Mouse (Mus musculus): Measurements from ENCODE around the gene Cdh22. TPM values are rescaled to one million over a fixed set of nuclear protein-coding genes. Genes with fewer than 3 reads are reported as not detected.
A peak's percentile ranks its signal among the peaks of the same experiment; 100 is the strongest.

The Cdh22 gene
- total RNA-seq, 2 experiments from 2014 or later, result 0.26 to 0.42 TPM

GRCm38 (mm10) chr2:165211426-165212079 is 23.1 kb downstream of the Cdh22 start:
- DNase-seq (ENCODE audit: low spot score in 2 of 2), result no peak

GRCm38 (mm10) chr2:165210948-165211347 is 23.7 kb downstream of the Cdh22 start:
- no peak for DNase-seq (ENCODE audit: low spot score in 2 of 2)

DNA sequence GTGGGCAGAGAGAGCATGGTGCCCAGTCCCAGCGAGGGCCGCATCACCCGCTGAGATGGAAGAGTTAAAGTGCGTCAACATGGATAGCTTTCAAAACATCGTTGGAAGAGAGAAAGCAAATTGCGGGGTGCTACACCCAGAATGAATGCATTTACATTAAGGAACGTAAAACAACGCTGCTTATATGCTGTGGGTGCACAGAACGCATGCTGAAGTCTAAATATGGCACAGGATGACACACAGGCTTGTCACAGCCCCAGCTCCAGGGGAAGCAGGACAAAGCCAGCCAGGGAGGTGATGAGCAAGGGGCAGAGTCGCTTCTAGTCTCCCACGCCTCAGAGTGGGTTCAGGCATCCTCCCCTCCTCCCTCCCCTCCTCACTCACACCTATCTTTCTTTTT is 27.0 kb downstream of the Cdh22 start:
- DNase-seq (ENCODE audit: low spot score in 2 of 2), result no peak

DNA sequence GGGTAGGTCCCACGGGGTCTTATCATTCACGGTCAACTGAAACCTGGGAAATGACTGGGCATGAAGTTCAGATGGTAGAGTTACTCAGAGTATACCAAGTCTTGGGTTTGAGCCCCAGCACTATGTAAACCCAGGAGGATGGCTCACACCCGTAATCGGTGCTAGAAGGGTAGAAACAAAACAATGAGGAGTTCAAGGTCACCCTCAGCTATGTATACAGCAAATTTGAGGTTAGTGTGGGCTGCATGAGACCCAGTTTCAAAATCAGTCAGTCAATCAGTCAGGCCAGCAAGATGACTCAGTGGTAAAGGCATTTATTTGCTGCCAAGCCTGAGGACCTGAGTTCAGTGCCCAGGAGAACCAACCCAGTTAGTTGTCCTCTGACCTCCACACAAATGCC is 27.6 kb downstream of the Cdh22 start:
- DNase-seq (ENCODE audit: low spot score in 2 of 2), result no peak

DNA sequence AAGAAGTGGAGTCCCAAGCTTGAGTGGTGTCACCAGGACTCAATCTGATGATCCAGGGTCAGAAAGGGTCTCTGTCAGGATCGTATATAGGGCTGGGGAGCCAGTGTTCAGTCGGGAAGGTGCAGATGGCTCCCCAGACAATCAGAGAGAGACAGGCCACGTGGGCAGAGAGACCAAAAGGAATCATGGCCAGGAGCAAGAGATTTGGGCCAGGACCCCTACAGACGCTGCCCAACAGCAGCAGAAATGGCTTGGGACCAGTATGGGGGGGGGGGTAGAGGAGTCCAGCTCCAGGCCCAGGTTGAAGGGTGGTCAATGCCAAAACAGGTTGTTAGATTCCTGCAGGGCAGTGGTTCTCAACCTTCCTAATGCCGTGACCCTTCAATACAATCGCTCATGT is 29.2 kb downstream of the Cdh22 start:
- no peak for DNase-seq (ENCODE audit: low spot score in 2 of 2)

- no peak for DNase-seq (ENCODE audit: low spot score in 2 of 2)
Observed at GRCm38 (mm10) chr2:165204931-165205330, 29.7 kb downstream of the Cdh22 start.

DNA sequence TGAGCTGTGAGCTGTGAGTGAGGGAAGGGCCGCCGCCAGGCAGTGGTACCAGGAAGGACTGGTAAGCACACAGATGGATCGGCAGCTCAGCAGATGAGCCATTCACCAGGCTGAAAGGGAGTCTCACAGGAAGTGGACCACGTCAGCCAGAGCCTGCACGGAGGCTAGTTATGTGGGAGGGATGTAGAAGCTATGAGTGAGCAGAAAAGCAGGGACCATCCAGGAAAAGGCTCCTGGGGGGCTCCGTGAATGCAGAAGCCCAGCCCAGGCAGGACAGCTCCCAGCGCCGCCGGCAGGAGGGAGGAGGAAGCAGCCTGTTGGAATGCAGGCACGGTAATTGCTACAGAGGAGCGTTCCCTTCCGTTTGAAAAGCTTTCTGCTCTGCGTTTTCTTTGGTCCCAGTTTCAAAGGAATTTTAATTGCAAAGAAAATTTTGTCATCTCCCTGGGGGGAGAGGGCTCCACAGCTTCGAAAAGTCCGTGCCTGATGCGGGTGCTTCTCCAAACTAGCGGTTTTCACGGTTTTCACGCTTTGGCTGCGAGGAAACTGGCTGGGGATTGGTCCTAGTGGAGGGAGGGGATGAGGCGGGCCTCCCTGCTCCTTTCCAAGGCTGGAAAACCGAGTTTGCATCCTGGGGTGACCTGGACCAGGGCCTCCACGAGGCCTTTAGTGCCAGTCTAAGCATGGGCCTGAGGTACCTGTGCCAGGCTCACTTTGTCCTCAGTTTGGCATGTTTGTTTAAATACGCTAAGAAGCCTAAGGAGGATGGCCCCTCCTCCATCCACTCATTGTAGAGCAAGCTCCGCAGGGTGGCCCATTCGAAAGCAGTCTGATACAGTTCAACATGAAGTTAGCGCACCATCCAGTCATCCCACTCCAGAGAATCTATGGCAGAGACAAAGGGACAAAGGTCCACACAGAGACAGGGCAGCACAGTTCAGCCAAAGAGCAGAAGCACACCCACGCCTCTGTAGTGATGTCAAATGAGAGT is 32.6 kb downstream of the Cdh22 start:
- peak in 1 of 2 experiments; percentile 26 for DNase-seq (ENCODE audit: low spot score in 2 of 2)

GRCm38 (mm10) chr2:165197546-165197945 is 37.1 kb downstream of the Cdh22 start:
- no peak for DNase-seq (ENCODE audit: low spot score in 2 of 2)

DNA sequence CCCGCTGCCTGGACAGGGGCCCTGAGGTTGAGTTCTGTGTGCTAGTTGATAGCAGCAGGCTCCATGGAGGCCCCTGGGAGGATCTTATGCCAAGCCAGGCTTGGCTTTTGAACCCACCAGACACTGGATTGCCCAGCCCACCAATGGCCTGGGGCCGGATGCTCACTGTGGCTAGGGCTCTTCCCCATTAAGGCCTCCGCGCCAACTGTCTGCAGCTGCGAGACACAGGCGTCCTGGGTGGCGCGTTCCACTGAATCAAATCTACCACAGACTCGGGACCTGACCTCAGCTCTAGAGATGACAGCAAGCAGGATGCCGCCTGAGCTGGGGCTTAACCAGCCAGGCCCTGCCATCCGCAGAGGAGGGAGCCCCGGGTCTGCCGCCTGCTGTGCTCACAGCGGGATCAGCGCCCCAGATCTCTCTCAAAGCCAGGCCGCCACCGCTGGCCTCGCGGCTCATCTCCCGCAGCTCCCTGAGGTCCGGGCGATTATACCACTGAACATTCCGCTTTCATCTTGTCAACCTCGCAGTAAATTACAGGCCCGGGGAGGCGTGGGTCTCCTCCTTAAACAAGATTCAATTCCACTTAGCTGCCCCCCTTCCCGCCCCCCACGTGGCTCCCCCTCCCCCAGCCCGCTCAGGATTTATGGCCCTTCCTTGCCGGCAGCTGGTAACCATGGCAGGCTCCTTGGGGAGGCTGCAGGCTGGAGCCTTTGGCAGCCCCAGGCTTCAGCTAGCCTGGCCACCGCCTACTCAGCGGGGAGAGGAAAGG is 39.1 kb downstream of the Cdh22 start:
- DNase-seq (ENCODE audit: low spot score in 2 of 2), result peak in 1 of 2 experiments; percentile 38

- DNase-seq (ENCODE audit: low spot score in 2 of 2), result no peak
Observed at GRCm38 (mm10) chr2:165191483-165191882, 43.2 kb downstream of the Cdh22 start.

GRCm38 (mm10) chr2:165189546-165189945 is 45.1 kb downstream of the Cdh22 start:
- DNase-seq (ENCODE audit: low spot score in 2 of 2), result no peak

DNA sequence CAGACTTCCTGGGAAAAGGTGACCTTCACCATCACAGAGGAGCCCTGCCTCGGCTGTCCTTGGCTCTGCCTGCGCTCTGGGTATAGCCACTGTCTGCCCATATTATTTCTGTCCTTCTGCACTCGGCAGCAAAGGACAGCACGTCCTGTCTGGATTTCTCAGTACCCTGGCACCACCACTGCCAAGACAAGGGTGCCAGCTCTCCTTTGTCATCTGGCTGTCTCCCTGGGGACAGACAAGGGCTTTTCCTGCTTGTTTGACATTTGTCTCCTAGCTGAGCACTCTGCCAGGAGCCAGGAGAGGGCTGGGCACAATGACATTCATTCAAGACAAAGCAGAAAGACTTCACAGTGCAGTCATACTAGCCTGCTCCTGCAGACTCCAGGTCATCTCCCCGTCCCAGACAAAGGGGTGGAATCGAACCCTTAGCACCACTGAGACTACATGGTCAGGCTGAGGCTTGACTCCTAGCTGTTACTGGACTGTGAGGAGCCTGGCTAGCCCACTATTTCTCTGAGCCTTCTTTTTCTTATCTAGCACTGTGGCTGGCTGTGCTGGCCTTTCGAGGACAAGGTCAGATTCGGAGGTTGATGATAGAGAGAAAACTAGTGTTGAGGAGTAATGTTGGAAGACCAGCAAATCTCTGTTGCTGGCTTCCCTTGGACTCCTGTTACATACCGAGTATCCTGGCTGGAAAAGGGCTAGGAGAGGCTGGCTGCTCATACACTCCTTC is 46.8 kb downstream of the Cdh22 start:
- no peak for DNase-seq (ENCODE audit: low spot score in 2 of 2)

GRCm38 (mm10) chr2:165184015-165184633 is 50.5 kb downstream of the Cdh22 start:
- DNase-seq (ENCODE audit: low spot score in 2 of 2), result no peak

DNA sequence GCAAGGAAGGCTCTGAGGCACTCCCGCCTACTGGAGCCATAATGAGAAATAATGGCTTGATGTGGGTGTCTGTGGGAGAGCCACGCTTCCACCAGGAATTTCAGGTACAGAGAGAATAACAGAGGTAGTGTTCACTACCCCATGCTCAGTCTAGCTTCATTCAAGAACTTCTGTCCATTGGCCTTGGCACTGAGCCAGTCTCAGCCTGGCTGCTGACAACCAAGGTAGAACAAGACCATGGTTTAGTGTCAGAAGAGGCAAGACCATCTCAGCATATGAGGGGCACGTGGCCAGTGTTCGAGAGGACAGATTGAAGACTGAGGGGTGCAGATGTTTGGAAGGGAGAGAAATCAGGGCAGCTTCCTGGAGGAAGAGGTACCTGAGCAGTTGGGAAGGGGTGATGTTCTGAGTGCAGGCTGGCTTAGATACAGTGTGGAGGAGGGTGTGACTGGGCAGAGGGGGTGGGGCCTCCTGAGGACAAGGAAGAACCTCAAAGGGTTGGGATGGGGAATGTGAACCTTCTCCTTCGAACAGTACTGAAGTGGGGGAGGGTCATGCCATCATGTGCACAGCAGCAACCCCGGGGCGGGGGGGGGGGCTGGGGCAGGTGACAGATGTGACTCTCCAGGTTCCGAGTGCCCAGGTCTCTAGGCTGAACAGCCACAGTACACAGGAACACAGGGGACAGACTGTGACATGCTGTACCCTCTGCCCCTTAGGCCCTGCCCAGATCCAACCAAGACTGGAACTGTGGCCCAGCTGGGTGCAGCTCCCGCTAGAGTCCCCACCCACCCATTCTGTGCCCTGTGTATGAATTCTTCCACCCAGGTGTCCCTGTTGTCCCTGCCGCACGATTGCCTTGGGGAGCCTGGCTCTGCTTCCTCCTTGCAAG is 52.3 kb downstream of the Cdh22 start:
- DNase-seq (ENCODE audit: low spot score in 2 of 2), result no peak

- DNase-seq (ENCODE audit: low spot score in 2 of 2), result no peak
Observed at GRCm38 (mm10) chr2:165179231-165179630, 55.4 kb downstream of the Cdh22 start.

GRCm38 (mm10) chr2:165176965-165177364 is 57.7 kb downstream of the Cdh22 start:
- DNase-seq (ENCODE audit: low spot score in 2 of 2), result no peak

DNA sequence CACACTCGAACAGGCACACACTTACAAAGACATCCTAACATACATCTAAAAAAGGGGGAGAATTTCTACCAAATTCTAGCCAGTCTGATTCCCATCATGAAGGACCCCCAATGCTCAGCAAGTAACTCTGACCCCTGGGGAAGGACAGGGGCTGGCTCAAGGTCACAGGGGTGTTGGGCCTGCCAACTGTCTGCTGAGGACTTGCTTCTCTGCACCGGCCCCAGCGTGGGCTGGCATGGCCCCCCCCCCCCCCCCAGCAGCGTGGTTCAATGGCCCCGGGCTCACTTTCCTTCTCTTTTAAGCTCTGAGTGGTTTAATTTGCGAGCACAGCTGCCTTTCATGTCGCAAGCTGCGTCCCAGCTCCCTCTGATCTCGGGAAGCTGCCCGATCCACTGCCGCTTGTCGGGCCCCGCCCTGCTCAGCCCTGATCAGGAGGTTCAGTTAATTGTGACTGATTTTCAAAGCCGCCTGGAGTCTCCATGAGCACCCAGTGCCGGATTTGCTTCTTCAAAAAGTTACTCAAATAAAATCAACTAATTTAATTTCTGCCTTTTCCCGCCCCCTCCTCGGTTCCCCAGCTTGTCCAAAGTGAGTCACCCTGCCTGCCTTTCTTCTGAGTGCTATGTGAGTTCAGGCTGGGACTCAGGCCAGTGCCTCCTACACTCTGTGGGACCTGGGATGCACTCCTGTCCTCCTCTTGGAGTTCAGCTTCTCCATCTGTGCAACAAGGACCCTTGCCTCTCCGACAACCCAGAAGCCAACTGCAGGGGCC is 67.8 kb downstream of the Cdh22 start:
- no peak for DNase-seq (ENCODE audit: low spot score in 2 of 2)

- no peak for DNase-seq (ENCODE audit: low spot score in 2 of 2)
Observed at GRCm38 (mm10) chr2:165162221-165162620, 72.4 kb downstream of the Cdh22 start.

DNA sequence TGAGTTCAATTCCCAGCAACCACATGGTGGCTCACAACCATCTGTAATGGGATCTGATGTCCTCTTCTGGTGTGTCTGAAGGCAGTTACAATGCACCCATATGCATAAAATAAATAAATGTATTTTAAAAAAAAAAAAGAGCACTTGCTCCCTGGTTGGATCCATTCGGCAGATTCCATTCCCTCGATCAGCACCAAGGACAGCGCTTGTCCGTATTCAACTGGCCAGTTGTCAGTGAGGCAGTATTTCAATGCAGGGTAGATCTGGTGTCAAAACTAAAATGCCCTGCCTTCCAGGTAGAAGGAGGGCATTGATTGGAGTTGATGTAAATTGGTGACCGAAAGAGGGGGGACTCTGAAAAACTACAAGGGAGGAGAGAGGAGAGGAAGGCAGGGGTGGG is 74.2 kb downstream of the Cdh22 start:
- DNase-seq (ENCODE audit: low spot score in 2 of 2), result peak in 1 of 2 experiments; percentile 59
